Mouse (Mus musculus) G1E-ER4 (cell line): ENCODE results near the gene Trim15. TPM values are rescaled to one million over a fixed set of nuclear protein-coding genes. Genes with fewer than 3 reads are reported as not detected.

Experiments
- GATA1 ChIP-seq: IDR thresholded peaks from one replicate; pipeline ENCODE4 v1.8.0; 2012; ENCODE audit warnings: low read length, inconsistent platforms
- polyA plus RNA-seq: library from polyadenylated mRNA; stranded (reverse); fragments of >175 nt; gene quantifications from 2 replicates; pipeline ENCODE4 v1.2.3, GENCODE M21; 2012

Trim15 gene
- polyA plus RNA-seq, 1 experiment = not detected

- no peak for TF ChIP-seq GATA1
Observed at GRCm38 (mm10) chr17:36843696-36844095, 23.3 kb downstream of the Trim15 start.

DNA sequence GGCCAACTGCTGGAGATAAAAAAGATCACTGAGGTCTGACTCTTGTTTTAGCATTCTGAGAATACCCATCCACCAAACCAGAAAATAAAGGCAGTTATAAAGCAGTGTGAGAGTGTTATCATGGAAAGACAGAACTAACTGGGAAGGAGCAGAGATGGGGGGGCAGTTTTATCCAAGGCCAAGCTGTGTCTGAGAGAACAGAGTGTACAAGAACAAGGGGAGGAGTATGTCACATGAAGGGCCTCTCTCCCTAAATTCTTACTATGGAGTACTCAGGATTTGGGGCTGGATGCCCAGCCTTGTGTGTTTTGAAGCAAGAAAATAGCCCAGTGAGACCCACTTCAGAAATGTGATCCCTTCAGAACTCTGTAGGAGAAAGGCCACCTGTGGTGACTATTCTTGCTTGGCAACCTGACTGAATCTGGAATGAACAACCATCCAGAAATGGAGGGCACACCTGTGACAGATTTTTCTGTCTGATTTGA, 26.0 kb downstream of the Trim15 start:
- TF ChIP-seq GATA1 = no peak

- no peak for TF ChIP-seq GATA1
Observed at GRCm38 (mm10) chr17:36839931-36840330, 27.1 kb downstream of the Trim15 start.

- TF ChIP-seq GATA1 = no peak
Observed at GRCm38 (mm10) chr17:36839001-36839400, 28.0 kb downstream of the Trim15 start.

DNA sequence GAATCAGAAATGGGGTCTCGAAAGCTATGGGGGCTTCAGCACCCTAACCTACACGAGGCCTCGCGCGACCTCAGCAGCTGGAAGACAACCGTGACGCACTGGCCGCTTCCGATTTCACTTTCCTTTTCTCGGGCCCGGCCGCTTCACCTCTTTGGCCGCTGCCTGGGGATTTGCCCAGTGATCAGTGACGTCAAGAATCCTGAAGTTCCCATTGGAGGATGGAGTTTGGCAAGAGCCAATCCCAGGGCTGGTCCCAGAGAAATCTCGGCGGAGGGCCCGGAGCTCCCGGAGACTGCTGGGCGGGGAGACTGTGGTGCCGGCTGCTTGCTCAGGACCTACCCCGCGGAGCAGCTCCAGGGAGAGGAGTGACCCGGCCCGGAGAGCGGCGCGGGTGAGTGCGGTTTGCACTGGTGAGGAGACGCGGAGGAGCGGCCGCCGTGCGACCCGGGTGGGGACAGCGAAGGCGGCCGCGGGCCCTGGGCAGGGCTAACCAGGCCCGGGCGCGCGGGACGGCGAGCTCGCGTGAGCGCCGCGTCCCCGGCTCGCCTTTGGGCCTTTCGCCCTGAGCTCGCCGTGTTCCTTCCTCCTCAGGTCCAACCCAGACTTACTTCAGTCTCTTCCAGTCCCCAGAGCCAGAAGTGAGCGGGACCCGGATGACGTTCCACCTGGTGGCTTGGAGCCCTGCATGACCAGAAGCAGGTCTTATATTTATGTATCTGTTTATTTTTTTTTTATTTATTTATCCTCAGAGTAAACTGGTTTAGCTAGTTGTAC, 29.9 kb downstream of the Trim15 start, which contains the start of gene Trim26:
Gene Trim26 (plus strand): TSS at position 261 of the 774 bp plus-strand sequence.
- TF ChIP-seq GATA1 = no peak

GRCm38 (mm10) chr17:36836427-36836812, 30.6 kb downstream of the Trim15 start:
- TF ChIP-seq GATA1 = no peak

- no peak for TF ChIP-seq GATA1
Observed at GRCm38 (mm10) chr17:36835591-36836426, 31.2 kb downstream of the Trim15 start.

- TF ChIP-seq GATA1 = no peak
Observed at GRCm38 (mm10) chr17:36832694-36833093, 34.3 kb downstream of the Trim15 start.

- no peak for TF ChIP-seq GATA1
Observed at GRCm38 (mm10) chr17:36830470-36830869, 36.5 kb downstream of the Trim15 start.

GRCm38 (mm10) chr17:36828488-36828887, 38.5 kb downstream of the Trim15 start:
- no peak for TF ChIP-seq GATA1

DNA sequence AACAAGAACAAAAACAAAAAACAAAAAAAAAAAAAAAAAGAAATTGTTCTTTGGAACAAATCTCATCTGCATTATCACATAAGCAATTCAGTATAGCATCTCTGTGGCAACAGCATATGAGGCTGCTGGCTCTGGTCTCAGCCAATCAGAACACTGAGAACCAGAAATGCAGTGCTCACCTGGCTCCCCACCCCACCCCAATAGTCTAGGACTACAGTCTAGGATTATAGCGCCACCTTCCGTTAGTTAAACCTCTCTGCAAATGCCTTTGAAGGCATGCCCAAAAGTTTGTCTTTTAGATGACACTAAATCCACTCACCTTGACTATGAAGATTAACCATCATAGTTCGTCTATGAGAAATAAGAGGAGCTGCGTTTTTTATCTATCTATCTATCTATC, 41.5 kb downstream of the Trim15 start:
- TF ChIP-seq GATA1 = no peak

DNA sequence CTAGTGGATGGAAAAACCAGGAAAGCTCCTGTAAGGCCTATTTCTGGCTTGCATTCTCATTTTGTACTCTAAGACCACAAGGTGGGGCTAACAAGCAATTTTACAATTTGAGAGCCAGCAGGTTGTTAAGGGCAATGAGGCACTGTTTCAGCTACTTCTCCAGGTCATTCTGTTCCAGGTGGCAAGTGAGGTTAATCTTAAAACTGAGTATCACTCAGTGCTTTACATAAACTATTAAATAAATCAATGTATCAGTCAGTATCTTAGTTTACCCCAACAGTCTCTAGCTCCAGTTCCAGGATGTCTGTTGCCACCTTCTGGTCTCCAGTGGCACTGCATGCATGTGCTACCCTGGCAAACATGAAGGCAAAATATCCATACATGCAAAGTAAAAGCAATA, 43.0 kb downstream of the Trim15 start:
- no peak for TF ChIP-seq GATA1

DNA sequence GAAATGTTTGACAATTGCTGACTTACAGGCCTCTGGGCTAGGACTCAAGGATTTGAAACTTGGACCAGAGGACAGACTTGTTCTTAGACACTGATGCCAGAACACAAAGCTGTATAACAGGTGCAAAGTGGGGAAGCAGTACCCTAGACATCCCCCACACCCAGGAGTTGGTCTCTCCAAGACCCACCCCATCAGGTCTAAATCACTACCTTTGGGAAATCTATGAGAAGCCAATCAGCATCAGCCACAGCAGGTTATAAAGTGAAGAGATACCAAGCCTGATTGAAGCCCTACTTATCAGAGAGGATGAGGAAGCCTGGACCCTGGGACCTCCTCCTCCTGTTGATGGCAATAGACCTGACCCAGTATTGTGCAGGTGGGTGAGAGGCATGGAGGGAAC, 55.1 kb downstream of the Trim15 start, which contains the start of gene H2-M10.6:
Gene H2-M10.6 (plus strand): TSS at position 301 of the 400 bp plus-strand sequence.
- no peak for TF ChIP-seq GATA1

Other genes starting within 250 kb of the Trim15 start
- not detected in 2 replicates for gene H2-M9, start 224.5 kb downstream of the Trim15 start, polyA plus RNA-seq
- not detected in 2 replicates for gene H2-M1, start 195.0 kb downstream of the Trim15 start, polyA plus RNA-seq
- not detected in 2 replicates for gene H2-M10.5, start 94.3 kb downstream of the Trim15 start, polyA plus RNA-seq
- gene H2-M10.6, start 55.0 kb downstream of the Trim15 start, polyA plus RNA-seq = not detected in 2 replicates
- gene Trim26, start 30.1 kb downstream of the Trim15 start, polyA plus RNA-seq = 7.1 and 7.9 TPM in 2 replicates
- 4.3 and 11.7 TPM in 2 replicates for gene Trim10, start 2.4 kb upstream of the Trim15 start, polyA plus RNA-seq
- not detected in 2 replicates for gene Trim40, start 22.9 kb upstream of the Trim15 start, polyA plus RNA-seq
- not detected in 2 replicates for gene Trim31, start 30.9 kb upstream of the Trim15 start, polyA plus RNA-seq
- gene Rnf39, start 75.7 kb upstream of the Trim15 start, polyA plus RNA-seq = not detected in 2 replicates
- 252 and 445 TPM in 2 replicates for gene Ppp1r11, start 84.5 kb upstream of the Trim15 start, polyA plus RNA-seq
- gene Znrd1, start 91.3 kb upstream of the Trim15 start, polyA plus RNA-seq = 3.8 and 5.8 TPM in 2 replicates
- gene Znrd1as, start 91.4 kb upstream of the Trim15 start, polyA plus RNA-seq = 0.26 and 0.56 TPM in 2 replicates
- not detected in 2 replicates for gene 2410137M14Rik, start 114.0 kb upstream of the Trim15 start, polyA plus RNA-seq
- not detected in 2 replicates for gene H2-M5, start 122.3 kb upstream of the Trim15 start, polyA plus RNA-seq
- not detected in 2 replicates for gene Zfp57, start 134.0 kb upstream of the Trim15 start, polyA plus RNA-seq
- gene Mog, start 156.2 kb upstream of the Trim15 start, polyA plus RNA-seq = not detected in 2 replicates
- gene Gabbr1, start 178.8 kb upstream of the Trim15 start, polyA plus RNA-seq = 20.1 and 23.9 TPM in 2 replicates
- gene Olfr90, start 221.3 kb upstream of the Trim15 start, polyA plus RNA-seq = not detected in 2 replicates
- not detected in 2 replicates for gene Olfr91, start 231.1 kb upstream of the Trim15 start, polyA plus RNA-seq